Mouse (Mus musculus): ENCODE data around the gene Caprin1. TPM values are rescaled to one million over a fixed set of nuclear protein-coding genes. Genes with fewer than 3 reads are reported as not detected.

Gene Caprin1
- polyA plus RNA-seq, 1 experiment from 2014 or later = 69.2 TPM

- H3K4me1 ChIP-seq (ENCODE audit: insufficient read depth) = no peaks in the 10 kb centered on the region
- WGBS (ENCODE audit: insufficient replicate concordance) = 82% methylated on average over 2 of the region's 2 CpGs
- no peak overlapping the region for H3K27ac ChIP-seq (ENCODE audit: low read depth)
- TF ChIP-seq EP300 (IDR thresholded peaks at IDR 0.05; ENCODE audit: low read depth) (no peak), CTCF (IDR thresholded peaks at IDR 0.05; ENCODE audit: low read depth) (no peak)
- no peaks in the 10 kb centered on the region for H3K9me3 ChIP-seq (ENCODE audit: low read length)
- no peak for ATAC-seq
- DNase-seq = no peak
- no peaks in the 10 kb centered on the region for H3K27me3 ChIP-seq (ENCODE audit: insufficient read depth, low read length)
- no peak overlapping the region for H3K9ac ChIP-seq (replicated peaks)
- peaks cover 35% of the 10 kb centered on the region for H3K36me3 ChIP-seq (replicated peaks; ENCODE audit: insufficient read depth, low read length)
- no peak overlapping the region for H3K4me2 ChIP-seq (ENCODE audit: low read depth, low read length)
- H3K4me3 ChIP-seq (ENCODE audit: low read depth, low read length) = no peak overlapping the region
These were observed 50.7 kb downstream of the Caprin1 start for GRCm38 (mm10) chr2:103746761-103747160.

GRCm38 (mm10) chr2:103746096-103746495 is 51.4 kb downstream of the Caprin1 start:
- no peaks in the 10 kb centered on the region for H3K4me1 ChIP-seq (ENCODE audit: insufficient read depth)
- no peak for ATAC-seq
- H3K27ac ChIP-seq (ENCODE audit: low read depth) = no peak overlapping the region
- H3K4me2 ChIP-seq (ENCODE audit: low read depth, low read length) = no peak overlapping the region
- no peak for TF ChIP-seq CTCF (IDR thresholded peaks at IDR 0.05; ENCODE audit: low read depth)
- no peak for TF ChIP-seq EP300 (IDR thresholded peaks at IDR 0.05; ENCODE audit: low read depth)
- H3K36me3 ChIP-seq (replicated peaks; ENCODE audit: insufficient read depth, low read length) = peaks cover 29% of the 10 kb centered on the region
- H3K27me3 ChIP-seq (ENCODE audit: insufficient read depth, low read length) = no peaks in the 10 kb centered on the region
- no peak for DNase-seq
- H3K4me3 ChIP-seq (ENCODE audit: low read depth, low read length) = no peak overlapping the region
- no peak overlapping the region for H3K9ac ChIP-seq (replicated peaks)
- H3K9me3 ChIP-seq (ENCODE audit: low read length) = no peaks in the 10 kb centered on the region
- WGBS (ENCODE audit: insufficient replicate concordance) = 83% methylated on average over 2 of the region's 2 CpGs

- Histone ChIP-seq H3K36me3 (replicated peaks; ENCODE audit: insufficient read depth, low read length) (peaks cover 35% of the 10 kb centered on the region), H3K9me3 (ENCODE audit: low read length) (no peaks in the 10 kb centered on the region), H3K27ac (ENCODE audit: low read depth) (no peak overlapping the region), H3K9ac (replicated peaks) (no peak overlapping the region), H3K4me3 (ENCODE audit: low read depth, low read length) (no peak overlapping the region), H3K4me2 (ENCODE audit: low read depth, low read length) (no peak overlapping the region), H3K4me1 (ENCODE audit: insufficient read depth) (no peaks in the 10 kb centered on the region), H3K27me3 (ENCODE audit: insufficient read depth, low read length) (no peaks in the 10 kb centered on the region)
- 79% methylated on average over 5 of the region's 5 CpGs for WGBS (ENCODE audit: insufficient replicate concordance)
- TF ChIP-seq EP300 (IDR thresholded peaks at IDR 0.05; ENCODE audit: low read depth) = no peak
- TF ChIP-seq CTCF (IDR thresholded peaks at IDR 0.05; ENCODE audit: low read depth) = no peak
- DNase-seq (no peak), ATAC-seq (no peak)
These were observed 52.0 kb downstream of the Caprin1 start for GRCm38 (mm10) chr2:103745481-103745880.

GRCm38 (mm10) chr2:103743988-103744387 is 53.5 kb downstream of the Caprin1 start:
- no peak for ATAC-seq
- WGBS (ENCODE audit: insufficient replicate concordance) = 76% methylated on average over 7 of the region's 7 CpGs

GRCm38 (mm10) chr2:103743536-103743935 is 53.9 kb downstream of the Caprin1 start:
- Histone ChIP-seq H3K9me3 (ENCODE audit: low read length) (no peaks in the 10 kb centered on the region), H3K27ac (ENCODE audit: low read depth) (no peak overlapping the region), H3K36me3 (replicated peaks; ENCODE audit: insufficient read depth, low read length) (peaks cover 35% of the 10 kb centered on the region), H3K4me1 (ENCODE audit: insufficient read depth) (no peaks in the 10 kb centered on the region), H3K4me2 (ENCODE audit: low read depth, low read length) (no peak overlapping the region), H3K4me3 (ENCODE audit: low read depth, low read length) (no peak overlapping the region), H3K9ac (replicated peaks) (no peak overlapping the region), H3K27me3 (ENCODE audit: insufficient read depth, low read length) (no peaks in the 10 kb centered on the region)
- DNase-seq (no peak), ATAC-seq (no peak)
- WGBS (ENCODE audit: insufficient replicate concordance) = 86% methylated on average over 2 of the region's 2 CpGs
- no peak for TF ChIP-seq CTCF (IDR thresholded peaks at IDR 0.05; ENCODE audit: low read depth)
- TF ChIP-seq EP300 (IDR thresholded peaks at IDR 0.05; ENCODE audit: low read depth) = no peak

More at GRCm38 (mm10) chr2:103743988-103744387, 53.5 kb downstream of the Caprin1 start:
- no peak overlapping the region for H3K4me2 ChIP-seq (ENCODE audit: low read depth, low read length)
- H3K36me3 ChIP-seq (replicated peaks; ENCODE audit: insufficient read depth, low read length) = peaks cover 35% of the 10 kb centered on the region
- no peaks in the 10 kb centered on the region for H3K27me3 ChIP-seq (ENCODE audit: insufficient read depth, low read length)
- TF ChIP-seq EP300 (IDR thresholded peaks at IDR 0.05; ENCODE audit: low read depth) (no peak), CTCF (IDR thresholded peaks at IDR 0.05; ENCODE audit: low read depth) (peak; percentile 88)
- H3K4me1 ChIP-seq (ENCODE audit: insufficient read depth) = no peaks in the 10 kb centered on the region
- H3K9ac ChIP-seq (replicated peaks) = no peak overlapping the region
- DNase-seq = peak; percentile 70
- H3K4me3 ChIP-seq (ENCODE audit: low read depth, low read length) = no peak overlapping the region
- H3K27ac ChIP-seq (ENCODE audit: low read depth) = no peak overlapping the region
- H3K9me3 ChIP-seq (ENCODE audit: low read length) = no peaks in the 10 kb centered on the region

GRCm38 (mm10) chr2:103742821-103743220 is 54.6 kb downstream of the Caprin1 start:
- Histone ChIP-seq H3K9me3 (ENCODE audit: low read length) (no peaks in the 10 kb centered on the region), H3K36me3 (replicated peaks; ENCODE audit: insufficient read depth, low read length) (peaks cover 30% of the 10 kb centered on the region), H3K27ac (ENCODE audit: low read depth) (no peak overlapping the region), H3K4me2 (ENCODE audit: low read depth, low read length) (no peak overlapping the region), H3K4me3 (ENCODE audit: low read depth, low read length) (no peak overlapping the region), H3K9ac (replicated peaks) (no peak overlapping the region), H3K4me1 (ENCODE audit: insufficient read depth) (no peaks in the 10 kb centered on the region), H3K27me3 (ENCODE audit: insufficient read depth, low read length) (no peaks in the 10 kb centered on the region)
- no peak for ATAC-seq
- DNase-seq = no peak
- TF ChIP-seq CTCF (IDR thresholded peaks at IDR 0.05; ENCODE audit: low read depth) (no peak), EP300 (IDR thresholded peaks at IDR 0.05; ENCODE audit: low read depth) (no peak)
- WGBS (ENCODE audit: insufficient replicate concordance) = 92% methylated on average over 6 of the region's 6 CpGs

- Histone ChIP-seq H3K27ac (ENCODE audit: low read depth) (no peak overlapping the region), H3K4me2 (ENCODE audit: low read depth, low read length) (no peak overlapping the region), H3K36me3 (replicated peaks; ENCODE audit: insufficient read depth, low read length) (peaks cover 53% of the 10 kb centered on the region), H3K9me3 (ENCODE audit: low read length) (no peaks in the 10 kb centered on the region), H3K27me3 (ENCODE audit: insufficient read depth, low read length) (no peaks in the 10 kb centered on the region), H3K9ac (replicated peaks) (no peak overlapping the region), H3K4me1 (ENCODE audit: insufficient read depth) (no peaks in the 10 kb centered on the region), H3K4me3 (ENCODE audit: low read depth, low read length) (no peak overlapping the region)
- WGBS (ENCODE audit: insufficient replicate concordance) = 88% methylated on average over 6 of the region's 6 CpGs
- ATAC-seq = no peak
- no peak for DNase-seq
- TF ChIP-seq EP300 (IDR thresholded peaks at IDR 0.05; ENCODE audit: low read depth) = no peak
- TF ChIP-seq CTCF (IDR thresholded peaks at IDR 0.05; ENCODE audit: low read depth) = no peak
These were observed 66.0 kb downstream of the Caprin1 start for GRCm38 (mm10) chr2:103731423-103731822.
